Mouse (Mus musculus) heart, adult 9 months (tissue): ENCODE data around the gene Atpif1.

Experiments used
- DNase-seq, 2 experiments: peaks; one replicate each; pipeline ENCODE4 v3.0.0; 2022; ENCODE audit warnings: low spot score in 2 of 2

The Atpif1 gene

DNA sequence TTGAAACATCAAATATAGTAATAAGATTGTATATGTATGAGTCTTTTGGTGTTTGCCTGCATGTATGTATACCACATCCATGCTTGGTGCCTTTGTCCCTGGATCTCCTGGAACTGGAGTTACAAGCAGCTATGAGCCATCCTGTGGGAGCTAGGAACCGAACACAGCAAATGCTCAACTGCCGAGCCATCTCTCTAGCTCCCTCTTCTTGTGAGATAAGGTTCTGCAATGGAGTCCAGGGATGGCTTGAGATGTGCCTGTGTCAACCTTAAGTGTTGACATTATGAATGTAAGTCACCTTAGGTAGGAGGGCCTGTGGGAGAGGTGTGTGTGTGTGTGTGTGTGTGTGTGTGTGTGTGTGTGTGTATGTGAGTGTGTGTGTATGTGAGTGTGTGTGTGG, 6.8 kb downstream of the Atpif1 start:
- no peak for DNase-seq

DNA sequence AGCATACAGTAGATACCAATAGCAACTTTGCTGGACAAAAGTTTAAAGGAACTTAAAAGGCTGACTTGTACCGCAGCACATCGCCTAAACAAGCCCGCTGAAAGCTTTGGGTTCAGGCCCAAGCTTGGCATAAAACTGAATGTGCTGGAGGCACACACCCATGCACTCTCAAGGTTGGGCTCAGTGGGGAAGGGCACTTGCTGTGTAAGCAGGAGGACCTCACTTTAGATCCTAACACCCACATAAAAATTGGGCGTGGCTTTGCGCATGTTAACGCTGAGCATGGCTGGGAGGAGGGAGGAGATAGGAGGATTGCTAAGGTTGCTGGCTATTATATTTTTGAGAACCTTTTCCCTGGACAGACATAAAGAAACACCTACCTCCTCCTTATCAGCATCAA, 8.7 kb downstream of the Atpif1 start:
- DNase-seq, result no peak

DNA sequence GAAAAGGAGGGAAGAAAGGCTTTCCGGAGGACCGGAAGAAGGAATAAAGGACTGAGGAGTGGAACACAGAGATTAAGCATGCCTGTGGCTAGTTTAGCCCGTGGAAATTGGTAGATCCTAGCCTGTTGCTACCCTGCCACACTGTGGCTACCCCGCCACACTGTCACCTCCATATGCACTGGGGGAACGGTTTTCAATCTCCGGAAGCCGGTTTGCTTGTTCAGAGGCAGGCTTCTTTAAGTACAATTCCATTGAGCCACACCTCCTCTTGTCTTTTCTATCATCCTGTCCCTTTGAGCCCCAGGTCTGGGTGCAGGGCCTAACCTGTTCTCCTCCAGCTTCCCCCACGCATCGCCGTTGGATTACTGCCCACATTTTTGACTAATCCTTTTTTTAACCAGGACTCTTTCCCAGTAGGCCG, 9.1 kb downstream of the Atpif1 start:
- DNase-seq, result no peak

DNA sequence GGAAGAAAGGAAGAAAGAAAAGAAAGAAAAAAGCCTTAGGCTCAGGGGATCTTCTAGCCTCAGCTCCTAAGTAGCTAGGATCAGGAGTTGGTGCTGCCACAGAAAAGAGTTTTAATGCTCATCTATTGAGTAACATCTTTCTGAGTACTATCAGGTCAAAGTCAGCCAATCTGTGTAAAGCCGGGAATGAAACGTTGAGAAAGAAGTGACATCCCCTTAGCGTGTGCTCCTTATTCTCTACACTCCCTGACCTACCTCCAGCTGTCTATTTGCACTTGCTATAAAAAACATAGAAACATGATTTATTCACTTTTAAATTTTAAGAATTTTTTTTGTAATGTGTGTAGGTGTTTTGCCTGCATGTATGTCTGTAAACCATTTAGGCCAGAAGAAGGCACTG, 14.3 kb downstream of the Atpif1 start:
- no peak for DNase-seq

DNA sequence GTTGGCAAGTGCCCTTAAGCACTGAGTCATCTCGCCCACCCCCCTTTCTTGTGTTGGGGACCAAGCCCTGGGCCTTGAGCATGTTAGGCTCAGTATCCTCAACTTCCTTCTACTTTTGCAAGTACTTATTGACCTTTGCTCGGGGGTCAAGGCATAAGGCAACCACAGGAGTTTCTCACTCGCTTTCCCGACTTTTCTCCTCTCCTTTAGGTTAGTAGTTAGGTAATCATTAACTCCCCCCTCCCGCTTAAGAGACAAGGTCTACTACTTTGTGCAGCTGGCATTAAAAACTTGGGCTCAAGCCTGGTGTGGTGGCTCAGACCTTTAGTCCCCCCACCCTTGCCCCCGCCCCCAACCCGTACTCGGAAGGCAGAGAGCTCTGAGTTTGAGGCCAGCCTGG, 15.4 kb downstream of the Atpif1 start:
- DNase-seq, result no peak

DNA sequence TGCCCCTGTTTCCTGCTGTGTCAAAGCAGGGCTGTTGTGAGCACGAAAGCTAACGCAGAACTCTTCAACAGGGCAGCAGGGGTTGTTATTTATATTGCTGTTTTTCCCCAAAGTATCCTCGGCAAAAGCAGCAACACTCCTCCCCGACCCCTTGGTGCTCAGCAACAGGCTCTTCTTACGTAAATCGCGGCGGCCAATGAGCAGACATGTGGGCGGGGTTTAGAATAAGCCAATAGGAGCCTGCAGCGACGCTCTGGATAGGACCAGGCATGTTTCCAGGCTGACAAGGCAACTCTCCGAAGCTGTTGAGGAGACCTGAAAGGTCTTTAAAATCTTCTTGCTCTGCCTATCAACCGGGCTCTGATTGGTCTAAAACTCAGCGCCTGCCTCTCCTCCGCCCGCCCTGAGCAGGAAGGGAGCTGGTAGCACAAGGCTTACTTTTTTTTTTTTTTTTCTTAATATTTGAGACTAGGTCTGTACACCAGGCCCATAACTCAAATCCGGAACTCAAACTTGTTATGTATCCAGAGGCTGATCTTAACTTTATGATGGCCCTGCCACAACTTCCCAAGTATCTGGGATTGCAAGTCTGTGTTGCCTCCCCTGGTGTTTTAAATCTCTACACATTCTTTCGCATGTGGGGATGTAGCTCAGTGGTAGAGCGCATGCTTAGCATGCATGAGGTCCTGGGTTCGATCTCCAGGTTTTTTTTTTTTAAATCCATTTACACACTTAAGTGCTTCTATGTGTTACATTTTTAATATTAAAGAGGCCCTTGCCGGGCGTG, 17.9 kb downstream of the Atpif1 start:
- peak; percentile 94 to 97 for DNase-seq

DNA sequence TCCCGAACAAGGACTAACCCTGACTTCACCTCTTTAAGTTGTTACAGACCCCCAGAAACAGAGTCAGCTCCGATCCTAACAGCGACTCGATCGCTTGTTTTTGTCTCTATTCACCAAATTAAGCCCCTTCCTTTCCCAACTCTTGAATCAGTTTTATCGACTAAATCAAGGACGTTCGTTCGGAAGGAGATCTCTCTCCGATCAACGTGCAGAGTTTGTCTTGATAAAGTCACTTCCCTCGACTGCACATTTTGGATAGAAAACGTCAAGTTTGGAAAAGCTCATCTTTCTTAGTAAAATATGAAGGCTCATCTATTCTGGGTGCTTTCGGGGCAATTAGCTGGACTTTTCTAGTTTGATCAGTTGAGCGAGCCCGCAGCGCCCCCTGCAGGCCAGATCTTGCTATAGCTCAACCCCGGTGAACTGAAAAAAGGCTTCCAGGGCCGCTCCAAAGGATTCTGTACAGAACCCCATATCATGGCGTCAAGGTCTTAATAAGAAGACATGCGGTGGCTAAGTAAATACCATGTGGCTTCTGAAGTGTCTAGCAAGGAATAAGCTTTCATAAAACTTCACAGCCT, 18.8 kb downstream of the Atpif1 start:
- DNase-seq, result peak; percentile 69 to 84

DNA sequence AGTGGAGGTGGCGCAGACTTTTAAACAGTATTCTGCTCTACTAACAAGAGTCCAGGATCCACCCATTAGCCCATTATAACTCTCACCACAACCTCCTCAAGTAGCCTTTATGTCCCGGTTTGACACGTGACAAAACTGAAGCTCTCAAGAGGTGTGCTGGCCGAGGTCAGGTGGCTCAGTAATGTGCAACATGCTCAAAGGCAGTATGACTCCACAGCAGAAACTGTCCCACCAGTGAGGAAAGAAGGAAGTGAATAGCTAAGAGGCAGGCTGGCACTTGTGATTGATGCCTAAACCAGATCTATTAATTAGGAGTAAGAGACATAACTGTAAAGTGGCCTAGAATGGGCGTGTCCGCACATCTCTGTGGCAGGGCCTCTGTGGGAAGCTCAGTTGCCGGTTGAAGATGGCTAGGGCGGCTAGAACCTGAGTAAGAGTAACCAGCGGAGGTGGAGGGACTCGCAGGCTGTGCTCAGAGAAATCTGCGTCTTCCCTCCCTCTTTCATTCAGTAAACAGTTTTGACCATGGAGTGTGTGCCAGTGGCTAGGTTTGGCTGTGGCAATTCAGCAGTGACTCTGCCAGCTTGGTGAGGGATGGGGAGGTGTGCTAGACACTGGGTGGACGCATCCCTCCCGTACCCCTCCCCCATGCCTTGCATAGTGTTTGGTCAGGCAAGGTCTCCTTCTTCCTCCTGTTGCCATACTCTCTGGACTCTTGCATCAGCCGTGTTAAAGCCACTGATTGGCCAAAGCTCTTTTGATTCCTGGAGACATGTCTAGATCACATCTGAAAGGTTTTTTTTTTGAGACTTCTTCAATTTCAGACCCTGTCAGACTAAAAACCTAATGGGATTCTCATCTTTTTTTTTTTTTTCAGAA, 19.8 kb downstream of the Atpif1 start:
- DNase-seq, result no peak

DNA sequence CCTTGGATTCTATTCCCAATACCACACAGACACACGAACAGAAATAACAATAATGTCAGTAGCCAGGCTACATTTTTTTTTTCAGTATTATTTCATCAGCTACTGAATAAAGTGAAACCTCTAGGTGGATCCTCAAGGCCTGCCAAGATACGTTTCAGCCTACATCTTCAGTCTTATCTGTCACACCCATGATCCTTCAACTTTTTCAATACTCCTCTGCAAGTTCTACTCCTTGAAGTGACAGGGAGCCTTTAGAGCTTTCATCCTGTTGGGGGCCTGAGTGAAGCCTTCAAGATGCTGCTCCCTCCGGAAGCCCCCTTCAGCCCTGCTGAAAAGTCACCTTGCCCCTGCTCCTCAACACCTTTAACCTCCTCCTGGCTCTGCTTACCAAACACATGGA, 21.4 kb downstream of the Atpif1 start:
- DNase-seq, result no peak

DNA sequence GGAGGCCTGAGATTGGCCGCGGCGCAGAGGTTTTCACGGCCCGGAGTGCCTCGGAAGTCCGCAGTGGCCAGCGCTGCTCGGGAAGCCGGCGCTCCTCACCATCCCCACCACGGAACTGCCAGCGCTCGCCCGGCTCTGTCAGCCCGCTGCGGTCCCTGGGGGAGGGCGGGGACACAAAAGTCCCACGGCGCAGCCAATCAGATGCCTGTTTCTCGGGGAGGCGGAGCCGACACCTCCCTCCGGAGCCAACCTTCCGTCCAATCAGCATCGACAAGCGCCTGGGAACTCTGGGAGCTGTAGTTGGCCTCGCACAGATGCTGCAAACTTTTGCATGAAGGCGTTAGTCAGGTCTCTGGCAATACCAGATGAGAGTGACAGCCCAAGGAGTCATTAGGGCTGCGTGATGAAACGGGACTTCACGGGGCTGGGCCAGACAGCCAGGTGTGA, 23.1 kb downstream of the Atpif1 start, which contains the start of gene Sesn2:
Gene Sesn2 (minus strand): TSS at position 150 of the 447 bp plus-strand sequence.
- DNase-seq, result peak; percentile 97 to 98

DNA sequence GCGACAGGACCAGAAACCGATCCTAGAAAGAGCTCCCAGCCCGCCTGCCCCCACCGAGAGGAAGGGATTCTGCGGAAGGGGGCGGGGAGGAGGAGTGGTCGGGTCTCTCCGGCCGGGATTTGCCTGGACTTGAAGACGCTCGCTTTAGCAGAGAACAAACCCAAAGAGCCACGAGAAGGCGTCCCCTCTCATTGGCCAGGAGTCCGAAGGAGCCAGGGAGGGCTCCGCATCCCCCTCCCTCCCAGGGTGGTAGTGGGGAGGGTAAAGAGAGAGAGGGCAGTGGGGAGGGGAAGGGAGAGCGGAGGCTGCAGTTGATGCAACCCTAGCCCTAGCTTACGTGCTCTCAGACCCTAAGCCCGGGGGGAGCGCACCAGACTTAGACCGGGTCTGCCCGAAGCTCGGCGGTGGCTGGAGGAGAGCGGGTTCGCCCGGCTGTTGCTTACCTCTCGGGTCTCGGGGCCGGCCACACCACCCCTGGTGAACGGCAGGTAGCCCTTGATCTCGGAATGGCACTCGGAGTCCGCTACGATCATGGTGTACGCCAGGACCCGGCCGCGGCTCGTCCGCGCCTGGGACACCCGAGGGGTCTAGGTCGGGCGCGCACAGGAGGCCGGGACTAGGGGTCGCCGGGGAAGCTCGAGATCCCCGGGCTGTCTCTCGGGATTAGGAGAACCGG, 23.7 kb downstream of the Atpif1 start:
- peak; percentile 64 to 74 for DNase-seq

DNA sequence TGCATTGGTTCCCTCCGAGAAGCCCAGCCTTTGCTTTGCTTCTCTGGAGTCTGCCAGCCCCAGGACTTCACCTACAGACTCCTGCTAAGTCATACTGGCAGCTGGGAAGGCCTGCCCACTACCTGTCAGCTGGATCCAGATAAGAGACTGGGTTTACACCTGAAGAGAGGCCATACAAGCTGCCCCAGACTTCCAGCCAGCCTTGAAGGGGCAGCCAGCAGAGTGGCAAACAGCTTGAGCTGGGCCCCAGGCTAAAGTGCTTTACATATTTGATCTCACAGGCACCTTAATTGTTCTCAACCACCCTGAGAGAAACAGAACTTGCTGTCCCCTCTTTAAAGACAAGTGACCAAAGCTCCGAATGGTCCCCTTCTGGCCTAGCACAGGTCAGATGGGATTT, 26.2 kb downstream of the Atpif1 start:
- DNase-seq, result no peak

DNA sequence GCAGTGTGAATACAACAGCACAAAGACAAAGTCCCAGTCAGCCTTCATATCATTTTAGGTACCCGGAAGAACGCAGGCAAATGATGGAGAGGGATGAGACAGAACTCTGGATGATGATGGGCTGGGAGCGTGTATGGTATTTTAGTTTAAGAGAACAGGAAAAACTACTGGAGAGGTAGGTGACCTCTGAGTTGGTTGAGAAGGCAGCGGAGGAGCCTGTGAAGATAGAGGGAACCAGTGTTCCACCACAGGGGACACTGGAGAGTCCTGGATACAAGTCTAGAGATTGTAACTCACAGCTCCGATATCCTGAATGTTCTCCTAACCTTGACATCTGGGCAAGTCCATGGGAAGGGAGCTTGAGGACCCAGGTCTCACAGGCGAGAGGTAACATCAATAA, 27.2 kb downstream of the Atpif1 start:
- DNase-seq, result no peak

DNA sequence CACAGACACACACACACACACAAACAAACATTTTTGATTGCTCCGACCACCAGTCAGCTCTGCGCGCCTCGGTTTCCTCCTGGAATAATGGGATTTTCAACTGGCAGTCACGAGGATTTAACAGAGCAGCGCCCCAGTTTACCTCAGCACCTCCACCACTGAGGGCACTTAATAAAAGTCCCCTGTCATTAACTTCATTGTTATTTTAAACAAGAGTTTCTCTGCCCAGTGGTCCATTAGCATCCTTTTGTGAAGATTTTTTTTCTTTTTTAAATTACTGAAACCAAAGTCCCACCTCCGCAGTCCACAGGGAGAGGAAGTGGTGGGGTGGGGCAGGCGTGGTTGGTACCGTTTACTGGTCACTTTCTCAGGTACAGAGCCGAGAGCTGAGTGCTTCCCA, 27.7 kb downstream of the Atpif1 start:
- no peak for DNase-seq

DNA sequence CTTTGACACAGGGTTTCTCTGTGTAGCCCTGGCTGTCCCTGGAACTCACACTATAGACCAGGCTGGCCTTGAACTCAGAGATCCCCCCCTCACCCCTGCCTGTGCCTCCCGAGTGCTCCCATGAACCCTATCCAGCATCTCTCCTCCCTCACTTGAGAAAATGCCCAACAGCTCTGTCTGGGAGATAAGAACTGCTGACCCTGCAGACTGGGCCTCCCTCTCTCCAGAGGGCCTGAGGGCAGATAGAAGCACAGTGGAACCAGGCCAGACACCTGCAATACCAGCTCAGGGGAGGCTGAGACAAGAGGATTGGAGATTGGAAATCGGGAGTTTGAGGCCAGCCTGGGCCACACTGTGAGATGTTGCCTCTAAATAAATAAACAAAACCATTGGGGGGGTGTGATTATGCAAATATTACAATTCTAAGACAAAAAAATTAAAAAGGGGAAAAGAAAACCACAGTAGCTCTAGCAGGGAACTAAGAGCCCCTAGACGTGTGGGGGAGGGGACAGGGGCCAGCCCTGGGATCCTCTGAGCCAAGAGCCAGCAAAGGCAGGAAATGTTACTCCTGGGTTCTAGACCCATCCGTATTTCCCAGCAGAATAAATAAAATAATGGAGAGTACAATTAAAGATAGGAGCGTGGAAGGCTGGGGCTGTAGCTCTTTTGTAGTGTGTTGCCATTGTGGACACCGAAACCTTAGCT, 28.3 kb downstream of the Atpif1 start:
- no peak for DNase-seq

DNA sequence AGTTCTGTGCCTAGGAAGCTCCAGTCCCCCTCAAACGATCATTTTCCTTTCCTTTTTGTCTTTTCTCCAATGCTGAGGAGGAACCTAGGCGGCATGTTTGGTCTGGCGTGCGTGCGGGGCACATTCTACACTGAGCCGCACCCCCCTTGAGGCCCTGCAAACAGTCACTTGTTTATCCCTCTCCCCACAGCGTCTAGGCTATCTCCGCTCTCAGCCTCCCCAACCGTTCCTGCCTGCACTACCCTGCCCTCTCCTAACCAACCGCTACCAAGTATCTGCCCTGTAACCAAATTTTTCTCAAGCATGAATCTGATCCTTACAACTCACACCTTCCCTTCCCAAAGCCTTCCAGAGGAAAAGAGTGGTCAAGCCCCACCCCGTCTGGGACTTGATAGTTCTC, 30.1 kb downstream of the Atpif1 start:
- no peak for DNase-seq

DNA sequence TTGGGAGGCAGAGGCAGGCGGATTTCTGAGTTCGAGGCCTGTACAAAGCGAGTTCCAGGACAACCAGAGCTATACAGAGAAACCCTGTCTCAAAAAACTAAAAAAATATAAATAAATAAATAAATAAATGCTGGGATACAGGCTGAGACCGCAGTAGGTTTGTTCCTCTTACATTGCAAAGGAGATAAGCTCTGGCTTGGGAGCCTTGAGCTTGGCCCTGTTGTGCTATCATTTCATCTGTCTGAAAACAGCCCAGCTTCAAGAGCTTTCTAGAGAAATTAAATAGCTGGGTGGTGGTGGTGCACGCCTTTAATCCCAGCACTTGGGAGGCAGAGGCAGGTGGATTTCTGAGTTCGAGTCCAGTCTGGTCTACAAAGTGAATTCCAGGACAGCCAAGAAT, 31.8 kb downstream of the Atpif1 start:
- no peak for DNase-seq

DNA sequence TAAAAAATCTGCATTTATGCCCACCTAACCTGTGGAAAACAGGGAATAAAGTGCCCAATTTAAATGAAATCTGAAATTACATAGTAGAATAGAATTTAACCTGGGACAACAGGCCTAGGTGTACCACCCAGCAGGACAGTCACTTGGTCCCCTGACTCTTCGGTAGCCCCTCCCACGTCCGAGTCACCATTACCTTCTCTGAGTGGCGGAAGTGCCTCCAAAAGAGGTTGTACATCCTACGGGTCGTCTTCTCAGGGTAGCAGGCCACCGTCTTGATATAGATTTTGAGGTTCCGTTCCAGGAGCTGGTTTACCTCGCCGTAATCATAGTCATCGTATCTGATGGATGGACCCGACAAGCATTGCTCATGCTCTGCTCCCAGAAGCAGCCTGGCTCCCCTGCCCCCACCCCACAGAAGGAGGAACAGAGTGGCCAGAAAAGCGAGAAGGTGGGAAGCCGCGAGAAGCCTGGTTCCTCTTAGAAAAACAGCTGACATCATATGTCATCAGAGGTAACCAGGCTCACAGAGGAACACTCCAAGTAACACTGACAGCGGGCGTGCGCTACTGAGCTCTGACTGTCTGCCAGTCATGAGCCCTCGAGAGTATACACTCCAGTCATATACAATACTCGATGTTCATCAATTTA, 39.1 kb downstream of the Atpif1 start:
- no peak for DNase-seq

DNA sequence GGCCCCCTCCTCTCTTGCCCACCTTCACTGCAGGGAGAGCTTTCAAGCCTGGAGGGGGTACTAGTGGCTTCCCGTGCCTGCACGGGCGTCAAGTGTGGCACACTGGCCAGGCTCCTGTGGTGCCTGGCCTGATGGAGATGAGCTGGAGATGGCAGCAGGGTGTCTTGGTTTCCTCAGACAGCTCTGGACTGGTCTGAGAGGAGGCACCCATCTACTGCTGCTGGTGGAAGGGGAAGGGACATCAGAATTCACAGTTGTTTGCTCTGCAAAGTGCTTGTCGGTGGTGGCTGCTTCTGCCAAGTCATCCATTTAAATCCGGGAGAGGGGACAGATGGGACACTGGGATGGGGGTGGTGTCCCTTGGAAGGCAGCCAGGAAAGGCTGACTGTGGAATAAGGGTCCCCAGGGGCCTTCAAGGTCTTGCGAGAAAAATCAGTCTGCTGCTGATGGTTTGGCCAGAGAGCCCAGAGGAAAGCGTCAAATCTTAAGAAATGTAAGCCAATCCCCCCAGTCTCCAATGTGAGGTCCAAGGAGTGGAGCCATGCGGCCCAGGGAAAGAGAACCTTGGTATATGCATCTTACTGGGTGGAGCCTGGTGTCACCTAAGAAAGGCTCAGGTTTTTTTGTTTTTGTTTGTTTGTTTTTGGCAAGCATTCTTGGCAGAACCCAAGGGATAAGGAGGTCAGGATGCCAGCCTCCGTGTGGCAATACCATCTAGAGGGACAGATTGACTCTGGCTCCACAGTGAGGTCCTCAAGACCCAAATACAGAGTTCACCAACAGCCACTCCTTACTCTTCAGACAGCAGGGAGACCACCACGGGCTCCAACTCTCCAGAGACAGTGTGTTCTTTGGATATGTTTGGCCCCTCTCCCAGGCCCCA, 41.0 kb downstream of the Atpif1 start:
- peak; percentile 40 to 51 for DNase-seq

DNA sequence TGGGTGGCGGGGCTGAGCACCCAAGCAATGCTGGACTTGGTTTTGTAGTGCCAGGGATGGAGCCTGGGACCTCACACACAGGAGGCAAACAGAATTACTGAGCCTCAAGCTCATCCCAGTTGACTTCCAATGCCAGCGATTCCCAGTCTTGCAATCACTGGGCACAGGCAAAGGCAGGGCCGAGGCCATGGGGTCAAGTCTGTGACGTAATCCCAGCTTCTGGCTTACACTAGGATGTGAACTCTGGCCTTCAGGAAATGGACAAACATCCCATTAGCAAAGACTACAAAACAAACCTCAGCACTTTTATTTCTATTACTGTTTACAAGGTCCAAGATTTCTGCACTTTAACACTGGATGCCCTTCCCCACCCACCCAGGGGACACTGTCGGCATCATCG, 41.7 kb downstream of the Atpif1 start:
- DNase-seq, result peak; percentile 16 to 23
